Mouse (Mus musculus) spleen, adult 12 weeks (tissue): ENCODE data around the gene Tmem132d.
"Not testable (repeated sequence)": the region's sequence is repeated elsewhere in the genome, so short reads cannot be mapped to it uniquely, and the experiment has no call there.

Experiments used
- DNase-seq: peaks from one replicate; pipeline ENCODE4 v3.0.0; 2022; ENCODE audit warnings: low spot score

Gene Tmem132d

GRCm38 (mm10) chr5:128099439-128099838 is 333.4 kb downstream of the Tmem132d start:
- DNase-seq: no peak

GRCm38 (mm10) chr5:128090578-128090977 is 342.3 kb downstream of the Tmem132d start:
- DNase-seq: no peak

- DNase-seq: no peak
Observed at GRCm38 (mm10) chr5:128075456-128075855, 357.4 kb downstream of the Tmem132d start.

- DNase-seq: no peak
Observed at GRCm38 (mm10) chr5:128072616-128073015, 360.3 kb downstream of the Tmem132d start.

- DNase-seq: no peak
Observed at GRCm38 (mm10) chr5:128041781-128042180, 391.1 kb downstream of the Tmem132d start.

GRCm38 (mm10) chr5:128040036-128040435 is 392.8 kb downstream of the Tmem132d start:
- DNase-seq: no peak

- no peak for DNase-seq
Observed at GRCm38 (mm10) chr5:128027076-128027475, 405.8 kb downstream of the Tmem132d start.

GRCm38 (mm10) chr5:128004666-128005065 is 428.2 kb downstream of the Tmem132d start:
- no peak for DNase-seq

GRCm38 (mm10) chr5:127996526-127997245 is 436.2 kb downstream of the Tmem132d start:
- no peak for DNase-seq

GRCm38 (mm10) chr5:127993460-127993859 is 439.4 kb downstream of the Tmem132d start:
- DNase-seq: no peak

GRCm38 (mm10) chr5:127990826-127991225 is 442.1 kb downstream of the Tmem132d start:
- DNase-seq: no peak

- not testable (repeated sequence) for DNase-seq
Observed at GRCm38 (mm10) chr5:127980003-127980358, 452.9 kb downstream of the Tmem132d start.

GRCm38 (mm10) chr5:127979329-127980002 is 453.4 kb downstream of the Tmem132d start:
- DNase-seq: no peak

GRCm38 (mm10) chr5:127976661-127977060 is 456.2 kb downstream of the Tmem132d start:
- DNase-seq: no peak

- DNase-seq: no peak
Observed at GRCm38 (mm10) chr5:127965700-127966099, 467.2 kb downstream of the Tmem132d start.

GRCm38 (mm10) chr5:127962656-127963055 is 470.2 kb downstream of the Tmem132d start:
- no peak for DNase-seq

GRCm38 (mm10) chr5:127956511-127957097 is 476.3 kb downstream of the Tmem132d start:
- no peak for DNase-seq

- no peak for DNase-seq
Observed at GRCm38 (mm10) chr5:127954231-127954790, 478.6 kb downstream of the Tmem132d start.

- DNase-seq: no peak
Observed at GRCm38 (mm10) chr5:127952800-127953199, 480.1 kb downstream of the Tmem132d start.

GRCm38 (mm10) chr5:127950574-127950973 is 482.3 kb downstream of the Tmem132d start:
- no peak for DNase-seq

- no peak for DNase-seq
Observed at GRCm38 (mm10) chr5:127947275-127947674, 485.6 kb downstream of the Tmem132d start.

- DNase-seq: not testable (repeated sequence)
Observed at GRCm38 (mm10) chr5:127942171-127942570, 490.7 kb downstream of the Tmem132d start.

- DNase-seq: no peak
Observed at GRCm38 (mm10) chr5:127937914-127938313, 495.0 kb downstream of the Tmem132d start.
